Mouse (Mus musculus) heart, postnatal 0 days (tissue): Measurements from ENCODE around the gene 2310030G06Rik.

Experiments
- CTCF ChIP-seq: IDR thresholded peaks from 2 replicates; pipeline ENCODE4 v1.5.1; 2016; ENCODE audit warnings: antibody characterized with exemption, control low read depth, low read depth
- EP300 ChIP-seq: IDR thresholded peaks from 2 replicates; pipeline ENCODE4 v1.6.1; 2016; ENCODE audit warnings: antibody characterized with exemption, low read depth

DNA sequence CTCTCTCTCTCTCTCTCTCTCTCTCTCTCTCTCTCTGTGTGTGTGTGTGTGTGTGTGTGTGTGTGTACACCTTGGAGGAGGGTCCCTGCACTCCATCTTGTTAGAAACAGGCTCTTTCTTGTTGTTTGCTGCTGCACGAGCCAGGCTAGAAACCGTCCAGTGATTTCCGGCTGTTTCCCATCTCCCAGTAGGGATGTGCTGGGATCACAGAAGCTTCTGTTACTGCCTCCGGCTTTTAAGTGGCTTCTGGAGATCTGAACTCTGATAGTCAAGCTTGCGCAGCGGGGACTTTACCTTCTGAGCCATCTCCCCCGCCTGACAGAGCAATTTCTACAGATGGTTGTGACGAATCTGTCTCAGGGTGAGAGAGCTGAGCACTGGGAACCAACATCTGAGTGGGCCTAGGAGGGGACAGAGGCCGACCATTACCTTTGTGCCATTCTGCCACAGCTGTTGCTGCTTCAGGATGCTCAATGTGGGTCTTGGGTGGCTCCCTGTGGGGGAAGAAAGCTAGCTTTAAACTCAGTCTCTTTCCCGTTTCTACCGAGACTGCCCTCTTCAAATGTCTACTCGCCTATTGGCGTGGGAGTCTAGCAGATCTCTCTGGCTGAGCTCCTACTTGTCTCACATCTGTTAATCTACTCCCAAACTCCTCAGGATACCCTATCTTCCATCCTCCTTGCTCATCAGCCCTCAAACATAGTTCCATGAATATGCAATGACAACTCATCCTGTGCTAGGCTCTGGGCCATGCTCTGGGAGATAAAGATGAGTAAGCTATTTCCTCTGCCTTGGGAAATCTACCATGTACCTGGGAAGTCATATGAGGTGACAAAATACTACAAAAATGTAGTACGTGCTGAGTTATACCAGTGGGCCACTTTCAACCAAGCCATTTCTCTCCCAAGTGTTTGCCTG is 5.2 kb downstream of the 2310030G06Rik start:
- TF ChIP-seq CTCF (no peak), EP300 (no peak)
